Mouse (Mus musculus) heart, embryonic 11.5 days (tissue): ENCODE data around the gene Slc39a11. TPM values are rescaled to one million over a fixed set of nuclear protein-coding genes. Genes with fewer than 3 reads are reported as not detected.

Source experiments
- ATAC-seq: fragments of 200-750 bp; cut with Nextera tagmentation; replicated peaks from 2 replicates; pipeline ENCODE4 v1.8.0; 2017; ENCODE audit warnings: moderate library complexity; ENCODE audit not compliant: insufficient number of reproducible peaks, low FRiP score, low TSS enrichment
- H3K27ac ChIP-seq: fragments of 300-500 bp; sonication (generic); 2 replicates; pipeline ENCODE4 v1.5.1; 2014; ENCODE audit warnings: mild to moderate bottlenecking, low read depth, low read length
- H3K27me3 ChIP-seq: fragments of 300-500 bp; sonication (generic); 2 replicates; pipeline ENCODE4 v1.6.1; 2014; ENCODE audit warnings: mild to moderate bottlenecking, low read length, mixed read lengths; ENCODE audit not compliant: control insufficient read depth, insufficient read depth
- H3K36me3 ChIP-seq: fragments of 300-500 bp; sonication (generic); 2 replicates; pipeline ENCODE4 v1.6.1; 2014; ENCODE audit warnings: mild to moderate bottlenecking, low read length, moderate library complexity, mixed read lengths; ENCODE audit not compliant: control insufficient read depth, insufficient read depth
- H3K4me1 ChIP-seq: fragments of 300-500 bp; sonication (generic); 2 replicates; pipeline ENCODE4 v1.6.1; 2014; ENCODE audit warnings: low read length; ENCODE audit not compliant: control insufficient read depth, insufficient read depth
- H3K4me2 ChIP-seq: fragments of 300-500 bp; sonication (generic); 2 replicates; pipeline ENCODE4 v1.6.1; 2014; ENCODE audit warnings: mild to moderate bottlenecking, moderate library complexity
- H3K4me3 ChIP-seq: fragments of 300-500 bp; sonication (generic); 2 replicates; pipeline ENCODE4 v1.5.1; 2014; ENCODE audit warnings: low read depth, low read length
- H3K9ac ChIP-seq: fragments of 300-500 bp; sonication (generic); 2 replicates; pipeline ENCODE4 v1.6.1; 2014; ENCODE audit warnings: mild to moderate bottlenecking, low read depth, low read length, moderate library complexity
- H3K9me3 ChIP-seq: fragments of 300-500 bp; sonication (generic); replicated peaks from 2 replicates; pipeline ENCODE4 v1.6.1; 2016; ENCODE audit warnings: low read length; ENCODE audit not compliant: control insufficient read depth
- WGBS: fragments of 180-500 bp; shearing (Covaris S2); extraction: QIAGEN DNeasy Blood & Tissue Kit; methylation state at CpG from one replicate; pipeline ENCODE4 v1.1.7; 2014; ENCODE audit not compliant: insufficient replicate concordance; 5-methylcytosine and 5-hydroxymethylcytosine counted together
- polyA plus RNA-seq: library from polyadenylated mRNA; unstranded; fragments of >200 nt; fragmentation: Nextera tagmentation; extraction: Ambion mirVana; gene quantifications from 2 replicates; pipeline ENCODE4 v1.2.1, GENCODE M21; 2014

Gene Slc39a11
- polyA plus RNA-seq, 1 experiment from 2014 or later, result 17.1 TPM

DNA sequence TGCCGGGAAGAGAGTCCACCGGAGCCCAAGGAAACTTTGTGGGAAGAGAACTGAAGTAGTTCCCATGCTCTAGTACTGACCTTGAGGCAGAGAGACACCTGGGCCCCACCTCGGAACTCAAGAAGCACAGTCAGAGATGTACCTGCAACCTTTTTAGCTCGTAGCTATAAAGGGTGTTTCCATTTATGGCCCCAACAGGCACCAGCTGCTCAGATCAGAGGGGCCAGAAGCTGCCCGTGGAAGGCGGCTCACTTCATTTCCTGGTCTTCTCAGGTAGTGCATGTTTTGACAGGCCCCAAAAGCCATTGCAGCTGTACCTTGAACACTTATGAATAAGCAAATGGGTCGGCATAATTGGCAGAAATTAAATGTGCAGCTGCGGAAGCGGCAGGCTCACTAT lies 271.0 kb downstream of the Slc39a11 start:
- Histone ChIP-seq H3K9me3 (no peaks in the 10 kb centered on the region), H3K4me1 (no peaks in the 10 kb centered on the region), H3K4me2 (no peak overlapping the region), H3K9ac (no peak overlapping the region), H3K4me3 (no peak overlapping the region), H3K27ac (no peak overlapping the region), H3K36me3 (no peaks in the 10 kb centered on the region), H3K27me3 (no peaks in the 10 kb centered on the region)
- ATAC-seq, result no peak
- 81% methylated on average over 9 of the region's 9 CpGs for WGBS

DNA sequence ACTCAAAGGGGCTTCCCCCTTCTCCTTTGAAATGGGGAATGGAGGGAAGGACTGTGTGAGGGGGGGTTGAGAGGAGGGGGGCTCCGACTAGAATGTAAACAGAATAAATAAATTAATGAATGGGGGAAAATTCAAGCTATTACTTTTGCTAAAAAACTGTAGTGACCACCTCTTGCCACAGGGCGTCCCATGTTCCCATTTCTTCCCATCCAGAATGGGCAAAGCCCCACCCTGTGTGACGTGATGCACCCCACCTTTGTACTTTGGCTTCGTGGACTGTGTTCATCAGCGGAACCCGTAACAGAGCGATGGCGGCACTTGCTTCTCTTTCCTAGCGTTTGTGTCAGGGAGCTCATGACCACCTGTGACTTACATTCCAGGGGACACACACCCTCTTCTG lies 273.8 kb downstream of the Slc39a11 start:
- no peak overlapping the region for H3K27ac ChIP-seq
- H3K4me1 ChIP-seq, result no peaks in the 10 kb centered on the region
- no peaks in the 10 kb centered on the region for H3K27me3 ChIP-seq
- no peak overlapping the region for H3K4me3 ChIP-seq
- H3K9me3 ChIP-seq, result no peaks in the 10 kb centered on the region
- H3K36me3 ChIP-seq, result no peaks in the 10 kb centered on the region
- H3K9ac ChIP-seq, result no peak overlapping the region
- H3K4me2 ChIP-seq, result no peak overlapping the region
- 79% methylated on average over 9 of the region's 9 CpGs for WGBS
- ATAC-seq, result no peak

DNA sequence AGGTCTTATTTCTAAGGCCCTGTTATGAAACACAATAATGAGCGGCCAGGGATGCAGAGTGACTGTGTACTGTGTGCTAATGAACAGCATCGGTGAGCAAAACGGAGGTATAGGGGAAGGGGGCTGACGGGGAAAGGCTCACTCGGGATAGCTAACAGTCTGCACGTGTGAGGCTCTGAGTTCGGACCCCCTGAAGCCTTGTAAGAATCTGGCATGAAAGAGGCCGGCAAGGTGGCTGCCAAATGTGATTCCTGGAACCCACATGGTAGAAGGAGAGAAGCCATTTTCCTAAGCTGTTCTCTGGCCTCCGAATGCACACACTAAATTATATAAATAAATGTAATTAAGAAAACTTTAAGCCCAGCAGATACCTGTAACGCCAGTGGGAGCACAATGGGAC lies 276.0 kb downstream of the Slc39a11 start:
- H3K4me3 ChIP-seq, result no peak overlapping the region
- no peak overlapping the region for H3K27ac ChIP-seq
- WGBS, result 89% methylated on average over 10 of the region's 10 CpGs
- H3K36me3 ChIP-seq, result no peaks in the 10 kb centered on the region
- H3K9ac ChIP-seq, result no peak overlapping the region
- H3K4me2 ChIP-seq, result no peak overlapping the region
- H3K9me3 ChIP-seq, result no peaks in the 10 kb centered on the region
- no peaks in the 10 kb centered on the region for H3K27me3 ChIP-seq
- ATAC-seq, result no peak
- H3K4me1 ChIP-seq, result no peaks in the 10 kb centered on the region

DNA sequence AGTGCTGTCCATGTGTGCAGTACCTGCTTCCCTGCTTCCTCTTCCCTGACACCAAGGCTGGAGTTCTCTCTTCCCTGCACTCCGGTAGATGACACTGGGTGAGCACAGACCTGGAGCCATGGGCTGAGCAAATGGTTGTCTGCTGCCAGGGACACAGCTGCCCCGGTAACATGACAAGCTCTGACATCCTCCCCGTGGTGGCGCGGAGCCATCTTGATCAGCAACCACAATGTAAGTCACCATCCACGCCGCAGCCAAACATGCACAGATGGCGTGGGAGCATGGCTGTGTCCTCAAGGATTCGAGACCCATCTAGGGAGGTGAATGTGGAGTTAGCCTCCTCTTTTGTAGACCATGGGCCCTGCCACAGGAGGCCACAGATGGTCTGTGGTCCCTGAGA lies 276.5 kb downstream of the Slc39a11 start:
- Histone ChIP-seq H3K4me2 (no peak overlapping the region), H3K4me1 (no peaks in the 10 kb centered on the region), H3K9me3 (no peaks in the 10 kb centered on the region), H3K36me3 (no peaks in the 10 kb centered on the region), H3K4me3 (no peak overlapping the region), H3K27ac (no peak overlapping the region), H3K27me3 (no peaks in the 10 kb centered on the region), H3K9ac (no peak overlapping the region)
- no peak for ATAC-seq
- 90% methylated on average over 9 of the region's 9 CpGs for WGBS

DNA sequence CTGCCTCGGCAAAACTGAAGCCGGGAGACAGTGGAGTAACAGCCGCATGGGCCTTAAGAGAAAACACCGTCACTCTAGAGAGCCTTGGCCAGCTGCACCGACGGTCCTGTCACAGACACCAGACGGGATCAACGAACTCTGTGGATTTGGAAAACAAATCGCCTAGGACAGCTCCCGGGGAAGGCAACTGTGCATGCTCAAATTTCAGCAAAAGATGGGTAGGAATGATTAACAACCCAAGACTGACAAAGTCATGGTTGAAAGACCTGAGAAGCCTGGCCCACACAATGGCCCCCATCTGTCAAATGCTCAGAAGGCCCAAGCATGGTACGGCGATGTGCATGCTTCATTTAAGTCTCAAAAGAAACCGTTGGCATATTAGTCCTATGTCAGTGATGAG lies 281.8 kb downstream of the Slc39a11 start:
- no peaks in the 10 kb centered on the region for H3K27me3 ChIP-seq
- WGBS, result 57% methylated on average over 13 of the region's 13 CpGs
- ATAC-seq, result no peak
- peaks cover 19% of the 10 kb centered on the region for H3K4me1 ChIP-seq
- no peak overlapping the region for H3K4me3 ChIP-seq
- H3K4me2 ChIP-seq, result no peak overlapping the region
- H3K9me3 ChIP-seq, result no peaks in the 10 kb centered on the region
- no peak overlapping the region for H3K27ac ChIP-seq
- no peaks in the 10 kb centered on the region for H3K36me3 ChIP-seq
- no peak overlapping the region for H3K9ac ChIP-seq

DNA sequence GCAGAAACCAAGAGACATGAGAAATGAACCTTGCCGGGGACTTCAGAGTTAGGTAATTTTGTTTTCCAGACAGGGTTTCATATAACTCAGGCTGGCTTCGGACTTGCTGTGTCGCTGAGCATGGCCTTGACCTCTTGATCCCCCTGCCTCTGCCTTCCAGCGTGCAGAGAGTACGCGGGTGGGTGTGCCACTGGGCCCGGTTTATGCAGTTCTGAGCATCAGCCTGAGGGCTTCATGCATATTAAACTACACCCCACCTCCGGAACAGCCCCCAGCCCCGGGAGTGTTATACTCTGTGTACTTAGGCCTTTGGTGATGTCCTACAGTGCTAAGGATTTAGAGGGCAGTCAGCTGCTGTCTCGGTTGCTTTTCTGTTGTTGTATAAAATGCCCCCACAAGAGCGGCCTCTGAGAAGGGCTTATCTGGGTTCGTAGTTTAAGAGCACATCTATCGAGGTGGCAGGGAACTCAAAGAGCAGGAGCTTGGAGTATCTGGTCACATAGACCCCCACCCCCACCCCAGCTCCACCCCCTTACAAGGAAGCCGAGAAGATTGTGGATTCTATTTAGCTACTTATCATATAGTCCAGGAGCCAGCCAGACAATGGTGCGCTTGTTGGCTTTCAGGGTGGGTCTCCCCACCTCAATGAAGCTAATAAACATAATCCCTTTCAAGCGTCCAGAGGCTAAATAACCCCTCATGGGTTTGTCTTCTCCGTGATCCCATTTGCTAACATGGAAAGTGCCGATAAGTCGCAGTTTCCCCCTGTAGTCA lies 283.4 kb downstream of the Slc39a11 start:
- 35% methylated on average over 19 of the region's 19 CpGs for WGBS
- H3K9ac ChIP-seq, result no peak overlapping the region
- peaks cover 19% of the 10 kb centered on the region for H3K4me1 ChIP-seq
- H3K4me3 ChIP-seq, result no peak overlapping the region
- H3K4me2 ChIP-seq, result peak overlapping the region; percentile 43
- ATAC-seq, result 0 out of 2 replicates have a peak, but pooled peaks have one; percentile 46
- H3K27ac ChIP-seq, result peak overlapping the region; percentile 80
- no peaks in the 10 kb centered on the region for H3K36me3 ChIP-seq
- H3K27me3 ChIP-seq, result no peaks in the 10 kb centered on the region
- H3K9me3 ChIP-seq, result no peaks in the 10 kb centered on the region

DNA sequence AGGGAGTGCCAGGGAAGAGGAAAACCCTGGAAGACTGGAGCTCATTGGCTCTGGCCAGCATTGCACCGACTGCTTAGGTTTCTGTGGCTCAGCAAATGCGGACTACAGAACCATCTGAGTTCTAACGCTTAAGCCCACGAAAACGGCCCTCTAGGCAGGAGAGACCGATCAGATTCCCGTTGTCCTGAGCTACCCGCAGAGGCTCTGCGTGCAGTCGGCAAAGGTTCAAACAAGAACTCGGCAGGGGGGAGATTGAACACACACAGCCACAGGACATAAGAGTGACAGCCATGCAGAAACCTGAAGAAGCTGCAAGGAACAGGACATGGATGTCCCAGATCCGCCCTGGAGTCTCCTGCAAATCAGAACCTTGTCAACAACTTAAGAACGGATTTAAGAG lies 286.1 kb downstream of the Slc39a11 start:
- H3K4me3 ChIP-seq, result no peak overlapping the region
- H3K9ac ChIP-seq, result no peak overlapping the region
- H3K27ac ChIP-seq, result no peak overlapping the region
- no peaks in the 10 kb centered on the region for H3K36me3 ChIP-seq
- 37% methylated on average over 13 of the region's 13 CpGs for WGBS
- no peaks in the 10 kb centered on the region; the same call in 1 of the 2 replicates for H3K9me3 ChIP-seq
- H3K4me1 ChIP-seq, result peaks cover 19% of the 10 kb centered on the region
- no peak overlapping the region for H3K4me2 ChIP-seq
- ATAC-seq, result no peak
- no peaks in the 10 kb centered on the region for H3K27me3 ChIP-seq

DNA sequence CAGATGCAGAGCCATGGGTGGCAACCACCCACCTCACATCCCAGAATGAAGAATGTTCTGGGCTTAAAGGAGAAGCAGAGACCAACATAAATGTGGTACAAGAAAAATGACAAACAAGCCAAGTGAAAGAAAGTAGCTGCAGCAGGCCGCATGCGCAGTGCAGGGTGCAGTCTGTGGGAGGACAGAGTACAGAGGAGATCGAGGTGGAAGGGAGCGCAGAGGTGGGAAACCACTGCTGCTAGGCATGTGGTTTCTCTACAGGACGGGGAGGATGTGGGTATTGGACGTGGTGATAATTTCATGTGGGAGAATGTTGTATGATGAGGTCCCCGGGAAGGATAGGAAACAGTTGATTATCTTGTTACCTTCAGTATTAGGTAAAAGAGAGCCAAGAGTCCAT lies 287.3 kb downstream of the Slc39a11 start:
- H3K4me3 ChIP-seq, result no peak overlapping the region
- H3K27ac ChIP-seq, result no peak overlapping the region
- no peak for ATAC-seq
- H3K9me3 ChIP-seq, result no peaks in the 10 kb centered on the region; the same call in 1 of the 2 replicates
- no peak overlapping the region for H3K4me2 ChIP-seq
- WGBS, result 83% methylated on average over 7 of the region's 7 CpGs
- H3K36me3 ChIP-seq, result no peaks in the 10 kb centered on the region
- H3K9ac ChIP-seq, result no peak overlapping the region
- H3K27me3 ChIP-seq, result no peaks in the 10 kb centered on the region
- H3K4me1 ChIP-seq, result peaks cover 19% of the 10 kb centered on the region
